Mouse (Mus musculus): ENCODE data around the gene H3f3a.

Gene H3f3a

DNA sequence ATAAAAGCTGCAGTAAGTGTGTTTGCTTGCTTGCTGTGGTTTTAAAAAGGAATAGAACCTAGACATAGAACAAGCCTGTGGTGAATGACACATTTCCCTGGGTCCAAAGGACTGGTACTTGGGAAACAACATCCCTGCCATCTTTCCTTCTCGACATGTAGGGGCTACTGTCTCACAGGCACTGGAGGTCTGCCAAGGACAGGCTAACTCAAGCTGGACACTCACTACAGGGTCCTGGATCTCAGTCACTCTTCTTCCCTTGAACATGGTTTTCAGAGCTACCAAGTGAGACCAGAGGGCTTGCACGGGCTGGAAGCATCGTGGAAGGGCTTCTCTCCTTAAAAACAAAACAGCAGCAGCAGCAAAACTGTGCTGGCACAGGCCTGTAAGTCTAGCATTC, 10.0 kb upstream of the H3f3a start:
- DNase-seq (ENCODE audit: low spot score in 2 of 2), result no peak

GRCm38 (mm10) chr1:180822276-180822675, 8.5 kb upstream of the H3f3a start:
- DNase-seq (ENCODE audit: low spot score in 2 of 2), result no peak

- no peak for DNase-seq (ENCODE audit: low spot score in 2 of 2)
Observed at GRCm38 (mm10) chr1:180821101-180821500, 7.4 kb upstream of the H3f3a start.

DNA sequence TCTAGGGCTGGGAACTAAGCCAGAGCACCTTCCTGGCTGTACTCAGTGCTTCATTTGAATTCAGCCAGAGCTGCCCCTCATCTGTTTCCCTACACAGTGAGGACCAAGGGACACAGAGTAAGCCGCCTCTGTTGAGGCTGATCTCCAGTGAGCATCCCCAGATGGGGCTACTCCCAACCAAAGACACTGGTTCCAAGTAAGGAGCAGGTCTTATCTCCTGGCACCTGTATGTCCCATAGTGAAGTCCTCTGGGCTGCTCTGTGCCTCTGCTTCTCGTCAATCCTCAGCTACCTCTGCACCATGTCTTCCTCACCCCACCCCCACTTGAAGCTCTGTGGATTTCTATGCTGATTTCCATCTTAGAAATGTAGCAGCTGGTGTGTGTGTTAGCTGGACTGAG, 4.3 kb upstream of the H3f3a start:
- DNase-seq (ENCODE audit: low spot score in 2 of 2), result no peak

- no peak for DNase-seq (ENCODE audit: low spot score in 2 of 2)
Observed at GRCm38 (mm10) chr1:180815371-180816024, 1.8 kb upstream of the H3f3a start.

- peak; percentile 92 to 94 for DNase-seq (ENCODE audit: low spot score in 2 of 2)
Observed at GRCm38 (mm10) chr1:180813409-180813884, 296 bp downstream of the H3f3a start.

- peak; percentile 44 to 52 for DNase-seq (ENCODE audit: low spot score in 2 of 2)
Observed at GRCm38 (mm10) chr1:180812463-180813408, 1.0 kb downstream of the H3f3a start.

GRCm38 (mm10) chr1:180811596-180812462, 1.9 kb downstream of the H3f3a start:
- peak in 1 of 2 experiments; percentile 45 for DNase-seq (ENCODE audit: low spot score in 2 of 2)

- DNase-seq (ENCODE audit: low spot score in 2 of 2), result no peak
Observed at GRCm38 (mm10) chr1:180810976-180811375, 2.8 kb downstream of the H3f3a start.

GRCm38 (mm10) chr1:180808831-180809230, 4.9 kb downstream of the H3f3a start:
- DNase-seq (ENCODE audit: low spot score in 2 of 2), result no peak

DNA sequence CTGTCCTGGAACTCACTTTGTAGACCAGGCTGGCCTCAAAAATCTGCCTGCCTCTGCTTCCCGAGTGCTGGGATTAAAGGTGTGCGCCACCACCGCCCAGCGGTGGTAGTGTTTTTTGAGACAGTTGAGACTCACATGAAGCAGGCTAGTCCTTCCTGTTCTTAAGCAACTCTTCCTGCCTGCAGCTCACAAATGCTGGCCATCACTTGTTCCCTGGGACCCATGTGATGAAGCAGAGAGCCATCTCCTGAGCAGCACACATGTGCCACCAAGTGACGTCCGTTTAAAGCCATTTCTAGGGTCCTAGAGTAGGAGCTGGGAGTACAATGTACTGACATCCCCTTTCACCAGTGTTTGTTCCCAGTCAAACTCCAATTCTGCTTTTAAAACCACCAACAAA, 9.9 kb downstream of the H3f3a start:
- no peak for DNase-seq (ENCODE audit: low spot score in 2 of 2)

GRCm38 (mm10) chr1:180801466-180801994, 12.2 kb downstream of the H3f3a start:
- DNase-seq (ENCODE audit: low spot score in 2 of 2), result no peak

- no peak for DNase-seq (ENCODE audit: low spot score in 2 of 2)
Observed at GRCm38 (mm10) chr1:180800814-180801213, 12.9 kb downstream of the H3f3a start.

DNA sequence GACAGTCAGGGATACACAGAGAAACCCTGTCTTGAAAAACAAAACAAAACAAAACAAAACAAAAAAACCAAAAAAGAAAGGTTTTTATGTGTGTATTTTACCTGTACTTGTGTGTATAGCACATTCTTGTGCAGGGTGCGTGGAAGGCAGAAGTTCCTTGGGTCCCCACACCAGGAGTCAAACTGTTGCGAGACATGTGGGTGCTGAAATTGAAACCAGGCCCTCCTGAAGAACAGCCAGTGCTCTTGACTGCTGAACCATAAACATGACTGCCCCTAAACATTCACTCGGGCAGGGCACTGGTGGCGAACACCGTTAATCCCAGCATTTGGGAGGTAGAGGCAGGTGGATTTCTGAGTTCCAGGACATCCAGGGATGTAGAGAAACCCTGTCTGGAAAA, 13.7 kb downstream of the H3f3a start:
- no peak for DNase-seq (ENCODE audit: low spot score in 2 of 2)

- DNase-seq (ENCODE audit: low spot score in 2 of 2), result no peak
Observed at GRCm38 (mm10) chr1:180799253-180799652, 14.5 kb downstream of the H3f3a start.

DNA sequence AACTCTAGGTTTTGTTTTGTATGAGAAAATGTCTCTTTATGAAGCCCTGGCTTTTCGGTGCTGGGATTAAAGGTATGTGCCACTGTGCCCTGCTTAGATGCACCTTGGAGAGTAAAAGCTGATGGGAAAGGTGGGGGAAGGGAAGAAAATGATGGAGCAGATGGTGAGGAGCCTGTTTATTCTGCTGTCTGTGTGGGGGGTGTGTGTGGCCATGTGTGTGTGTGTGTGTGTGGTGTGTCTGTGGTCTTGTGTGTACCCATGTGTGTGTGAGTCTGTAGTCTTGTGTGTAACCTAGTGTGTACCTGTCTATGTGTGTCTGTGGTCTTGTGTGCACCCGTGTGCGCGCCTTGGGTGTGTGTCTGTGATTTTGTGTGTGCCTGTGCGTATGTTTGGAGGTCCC, 15.1 kb downstream of the H3f3a start:
- no peak for DNase-seq (ENCODE audit: low spot score in 2 of 2)

DNA sequence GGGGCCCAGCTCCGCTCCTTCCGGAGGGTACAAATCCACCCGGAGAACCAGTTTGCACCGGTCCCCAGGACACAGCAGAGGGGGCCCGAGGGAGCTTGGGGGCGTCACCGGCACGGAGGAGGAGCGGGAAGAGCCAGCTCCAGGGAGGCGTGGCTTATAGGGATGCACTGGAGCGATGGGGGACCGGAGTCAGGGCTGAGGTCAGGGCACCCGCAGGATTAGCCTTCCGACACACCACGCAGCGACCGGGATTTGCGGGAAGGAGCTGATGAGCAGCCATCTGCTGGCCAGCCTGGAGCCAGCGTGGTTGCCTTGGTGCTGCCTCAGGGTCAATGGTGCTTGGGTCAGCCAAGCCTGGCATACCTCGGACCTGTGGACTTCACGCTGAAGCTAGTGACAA, 19.6 kb downstream of the H3f3a start:
- no peak for DNase-seq (ENCODE audit: low spot score in 2 of 2)

DNA sequence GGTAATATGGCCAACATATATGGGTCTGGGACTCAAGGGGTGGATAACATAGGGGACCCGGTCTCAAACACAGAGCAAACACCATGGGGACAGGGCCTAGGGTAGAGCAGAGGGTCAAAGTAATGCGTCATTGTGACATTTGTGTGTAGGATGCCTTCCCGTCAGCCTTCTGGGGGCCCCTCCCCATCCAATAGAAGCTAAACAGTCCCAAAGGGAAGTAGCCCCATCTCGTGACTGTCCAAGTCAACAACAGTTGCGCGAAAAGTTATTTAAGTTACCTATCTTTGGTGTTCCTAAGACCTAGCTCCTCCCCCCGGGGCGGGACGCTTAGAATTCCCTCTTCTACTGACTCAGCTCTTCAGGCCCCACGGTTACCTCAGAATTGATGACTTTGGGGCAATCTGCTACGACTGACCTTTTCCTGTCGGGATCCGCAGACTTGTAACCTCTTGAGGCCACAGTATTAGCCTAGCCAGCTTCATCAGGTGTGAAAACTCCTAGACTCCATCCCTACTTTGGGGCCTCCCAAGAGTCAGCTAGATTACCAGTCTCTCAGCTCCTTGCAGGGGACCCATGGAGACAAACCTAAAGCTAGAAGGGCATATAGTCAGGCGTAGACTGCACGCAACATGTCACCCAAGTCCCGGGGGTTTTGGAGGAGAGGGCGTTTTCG, 20.2 kb downstream of the H3f3a start:
- no peak for DNase-seq (ENCODE audit: low spot score in 2 of 2)

DNA sequence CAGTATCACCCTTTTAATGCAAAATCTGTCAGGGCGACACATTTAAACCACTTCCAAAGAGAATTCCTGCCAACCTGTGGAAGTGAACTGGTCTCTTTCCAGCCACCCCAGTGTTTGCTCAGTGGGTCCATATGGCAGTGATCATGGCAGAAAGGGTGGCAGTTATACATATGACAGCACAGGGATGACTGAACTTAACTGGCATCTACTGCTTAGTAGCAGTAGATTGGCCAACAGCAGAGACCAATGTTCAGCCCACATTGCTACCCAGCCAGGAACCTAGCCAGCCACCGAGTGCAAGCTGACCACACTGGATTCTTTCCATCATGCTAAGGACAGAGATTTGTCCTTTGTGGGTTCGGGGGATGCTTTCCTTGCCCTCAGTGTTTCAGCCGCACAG, 20.9 kb downstream of the H3f3a start:
- DNase-seq (ENCODE audit: low spot score in 2 of 2), result no peak

GRCm38 (mm10) chr1:180791821-180792480, 21.8 kb downstream of the H3f3a start:
- no peak for DNase-seq (ENCODE audit: low spot score in 2 of 2)

DNA sequence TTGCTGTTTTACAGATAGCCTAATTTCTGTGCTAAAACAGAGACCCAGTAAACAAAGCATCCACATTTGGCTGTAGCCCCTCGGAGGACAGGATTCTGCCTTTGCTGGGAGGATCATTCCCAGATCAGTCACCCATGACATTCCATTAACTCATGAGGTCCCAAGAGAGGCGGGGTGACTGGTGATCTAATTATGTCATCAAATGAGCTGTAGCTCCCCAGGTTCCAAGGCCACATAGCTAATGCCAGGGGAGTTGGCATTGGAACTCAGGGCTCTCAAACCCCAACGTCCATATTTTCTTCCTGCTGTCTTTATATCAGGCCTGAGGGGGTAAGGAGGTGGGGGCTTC, 30.2 kb downstream of the H3f3a start:
- DNase-seq (ENCODE audit: low spot score in 2 of 2), result no peak
